Mouse (Mus musculus): ENCODE measurements around the gene Olfr354.

- TF ChIP-seq CTCF (IDR thresholded peaks at IDR 0.05; ENCODE audit: low read depth) (no peak), EP300 (IDR thresholded peaks at IDR 0.05; ENCODE audit: low read depth) (no peak)
Measured at GRCm38 (mm10) chr2:36936821-36937220, 31.3 kb downstream of the Olfr354 start, which contains the start of gene Olfr356.
